Mouse (Mus musculus) ES-Bruce4 (cell line): ENCODE data around the gene Tstd1.

Experiments
- CTCF ChIP-seq: IDR thresholded peaks from one replicate; pipeline ENCODE4 v1.8.1; 2011; ENCODE audit warnings: low read depth, low read length
- EP300 ChIP-seq: IDR thresholded peaks from 2 replicates; pipeline ENCODE4 v1.6.1; 2011; ENCODE audit warnings: low read depth, low read length; ENCODE audit not compliant: insufficient read depth
- POLR2A ChIP-seq: IDR thresholded peaks from one replicate; pipeline ENCODE4 v1.8.1; 2011; ENCODE audit warnings: low read length; ENCODE audit not compliant: insufficient read depth

GRCm38 (mm10) chr1:171385171-171385570 is 33.5 kb upstream of the Tstd1 start:
- TF ChIP-seq EP300: no peak
- TF ChIP-seq CTCF: peak; percentile 38
- TF ChIP-seq POLR2A: no peak
